Mouse (Mus musculus): Measurements from ENCODE around the gene Rnase4. TPM values are rescaled to one million over a fixed set of nuclear protein-coding genes. Genes with fewer than 3 reads are reported as not detected.

Rnase4 gene
- polyA plus RNA-seq, 1 experiment from 2014 or later, result 355 TPM

GRCm38 (mm10) chr14:51131086-51131815 lies 40.4 kb downstream of the Rnase4 start:
- H3K4me1 ChIP-seq (replicated peaks; ENCODE audit: control insufficient read depth, insufficient read depth, low read length), result no peaks in the 10 kb centered on the region
- H3K4me2 ChIP-seq (replicated peaks; ENCODE audit: low read depth), result no peak overlapping the region
- H3K27me3 ChIP-seq (replicated peaks; ENCODE audit: control insufficient read depth, insufficient read depth, low read length), result no peaks in the 10 kb centered on the region
- WGBS, result 75% methylated on average over 7 of the region's 7 CpGs
- no peak overlapping the region for H3K27ac ChIP-seq (ENCODE audit: low read depth, low read length)
- H3K36me3 ChIP-seq (ENCODE audit: control insufficient read depth, insufficient read depth), result no peaks in the 10 kb centered on the region
- H3K9me3 ChIP-seq (ENCODE audit: control insufficient read depth), result no peaks in the 10 kb centered on the region
- TF ChIP-seq CTCF (IDR thresholded peaks at IDR 0.05; ENCODE audit: low read depth), result no peak
- no peak for ATAC-seq
- H3K9ac ChIP-seq (ENCODE audit: low read depth, low read length), result no peak overlapping the region
- no peak overlapping the region for H3K4me3 ChIP-seq (ENCODE audit: low read depth, low read length)

GRCm38 (mm10) chr14:51132372-51132771 lies 41.5 kb downstream of the Rnase4 start:
- Histone ChIP-seq H3K27me3 (replicated peaks; ENCODE audit: control insufficient read depth, insufficient read depth, low read length) (no peaks in the 10 kb centered on the region), H3K9ac (ENCODE audit: low read depth, low read length) (no peak overlapping the region), H3K4me1 (replicated peaks; ENCODE audit: control insufficient read depth, insufficient read depth, low read length) (no peaks in the 10 kb centered on the region), H3K4me2 (replicated peaks; ENCODE audit: low read depth) (no peak overlapping the region), H3K4me3 (ENCODE audit: low read depth, low read length) (no peak overlapping the region), H3K27ac (ENCODE audit: low read depth, low read length) (no peak overlapping the region), H3K36me3 (ENCODE audit: control insufficient read depth, insufficient read depth) (no peaks in the 10 kb centered on the region), H3K9me3 (ENCODE audit: control insufficient read depth) (no peaks in the 10 kb centered on the region)
- ATAC-seq, result no peak; the same call in 1 of the 2 replicates
- TF ChIP-seq CTCF (IDR thresholded peaks at IDR 0.05; ENCODE audit: low read depth), result no peak
- 66% methylated on average over 4 of the region's 4 CpGs for WGBS

- no peak overlapping the region for H3K27ac ChIP-seq (ENCODE audit: low read depth, low read length)
- H3K9ac ChIP-seq (ENCODE audit: low read depth, low read length), result no peak overlapping the region
- H3K27me3 ChIP-seq (replicated peaks; ENCODE audit: control insufficient read depth, insufficient read depth, low read length), result no peaks in the 10 kb centered on the region
- H3K9me3 ChIP-seq (ENCODE audit: control insufficient read depth), result no peaks in the 10 kb centered on the region
- H3K4me2 ChIP-seq (replicated peaks; ENCODE audit: low read depth), result no peak overlapping the region
- WGBS, result 40% methylated on average over 2 of the region's 2 CpGs
- H3K36me3 ChIP-seq (ENCODE audit: control insufficient read depth, insufficient read depth), result no peaks in the 10 kb centered on the region
- no peak for TF ChIP-seq CTCF (IDR thresholded peaks at IDR 0.05; ENCODE audit: low read depth)
- no peaks in the 10 kb centered on the region for H3K4me1 ChIP-seq (replicated peaks; ENCODE audit: control insufficient read depth, insufficient read depth, low read length)
- no peak overlapping the region for H3K4me3 ChIP-seq (ENCODE audit: low read depth, low read length)
- ATAC-seq, result peak; percentile 45; the same call in 1 of the 2 replicates
Observed at GRCm38 (mm10) chr14:51140342-51140741, 49.5 kb downstream of the Rnase4 start.

GRCm38 (mm10) chr14:51142119-51142518 lies 51.2 kb downstream of the Rnase4 start:
- Histone ChIP-seq H3K27me3 (replicated peaks; ENCODE audit: control insufficient read depth, insufficient read depth, low read length) (no peaks in the 10 kb centered on the region), H3K36me3 (ENCODE audit: control insufficient read depth, insufficient read depth) (no peaks in the 10 kb centered on the region), H3K27ac (ENCODE audit: low read depth, low read length) (no peak overlapping the region), H3K4me2 (replicated peaks; ENCODE audit: low read depth) (no peak overlapping the region), H3K4me3 (ENCODE audit: low read depth, low read length) (no peak overlapping the region), H3K4me1 (replicated peaks; ENCODE audit: control insufficient read depth, insufficient read depth, low read length) (no peaks in the 10 kb centered on the region), H3K9me3 (ENCODE audit: control insufficient read depth) (no peaks in the 10 kb centered on the region), H3K9ac (ENCODE audit: low read depth, low read length) (no peak overlapping the region)
- TF ChIP-seq CTCF (IDR thresholded peaks at IDR 0.05; ENCODE audit: low read depth), result no peak
- WGBS, result 73% methylated on average over 4 of the region's 4 CpGs
- no peak for ATAC-seq

- H3K4me3 ChIP-seq (ENCODE audit: low read depth, low read length), result no peak overlapping the region
- no peak overlapping the region for H3K9ac ChIP-seq (ENCODE audit: low read depth, low read length)
- WGBS, result 76% methylated on average over 3 of the region's 3 CpGs
- TF ChIP-seq CTCF (IDR thresholded peaks at IDR 0.05; ENCODE audit: low read depth), result no peak
- no peaks in the 10 kb centered on the region for H3K9me3 ChIP-seq (ENCODE audit: control insufficient read depth)
- ATAC-seq, result no peak
- no peaks in the 10 kb centered on the region for H3K36me3 ChIP-seq (ENCODE audit: control insufficient read depth, insufficient read depth)
- H3K27me3 ChIP-seq (replicated peaks; ENCODE audit: control insufficient read depth, insufficient read depth, low read length), result no peaks in the 10 kb centered on the region
- H3K4me2 ChIP-seq (replicated peaks; ENCODE audit: low read depth), result no peak overlapping the region
- H3K27ac ChIP-seq (ENCODE audit: low read depth, low read length), result no peak overlapping the region
- 0 out of 2 replicates have a peak, but pooled peaks cover 2% of the 10 kb centered on the region for H3K4me1 ChIP-seq (replicated peaks; ENCODE audit: control insufficient read depth, insufficient read depth, low read length)
Observed at GRCm38 (mm10) chr14:51142568-51142967, 51.7 kb downstream of the Rnase4 start.

- Histone ChIP-seq H3K27ac (ENCODE audit: low read depth, low read length) (no peak overlapping the region), H3K4me3 (ENCODE audit: low read depth, low read length) (no peak overlapping the region), H3K4me1 (replicated peaks; ENCODE audit: control insufficient read depth, insufficient read depth, low read length) (peaks cover 6% of the 10 kb centered on the region), H3K9ac (ENCODE audit: low read depth, low read length) (no peak overlapping the region), H3K9me3 (ENCODE audit: control insufficient read depth) (no peaks in the 10 kb centered on the region), H3K36me3 (ENCODE audit: control insufficient read depth, insufficient read depth) (no peaks in the 10 kb centered on the region), H3K27me3 (replicated peaks; ENCODE audit: control insufficient read depth, insufficient read depth, low read length) (no peaks in the 10 kb centered on the region), H3K4me2 (replicated peaks; ENCODE audit: low read depth) (no peak overlapping the region)
- 43% methylated on average over 4 of the region's 4 CpGs for WGBS
- ATAC-seq, result no peak
- TF ChIP-seq CTCF (IDR thresholded peaks at IDR 0.05; ENCODE audit: low read depth), result no peak
Observed at GRCm38 (mm10) chr14:51143287-51143686, 52.4 kb downstream of the Rnase4 start.

Measured in intestine, postnatal 0 days (tissue).